Mouse (Mus musculus) liver, embryonic 16.5 days (tissue): ENCODE results near the gene Zfp619. TPM values are rescaled to one million over a fixed set of nuclear protein-coding genes. Genes with fewer than 3 reads are reported as not detected.

Experiments
- ATAC-seq: fragments of 200-750 bp; cut with Nextera tagmentation; 2 replicates; pipeline ENCODE4 v1.8.0; 2017; ENCODE audit warnings: low read depth, mild to moderate bottlenecking, moderate number of reproducible peaks, moderate library complexity
- H3K27ac ChIP-seq: fragments of 300-500 bp; sonication (generic); 2 replicates; pipeline ENCODE4 v1.5.1; 2014; ENCODE audit warnings: mild to moderate bottlenecking, low read length
- H3K27me3 ChIP-seq: fragments of 300-500 bp; sonication (generic); 2 replicates; pipeline ENCODE4 v1.6.1; 2014; ENCODE audit warnings: low read depth, low read length, mixed read lengths; ENCODE audit not compliant: control insufficient read depth, insufficient read depth
- H3K36me3 ChIP-seq: fragments of 300-500 bp; sonication (generic); 2 replicates; pipeline ENCODE4 v1.6.1; 2014; ENCODE audit warnings: mild to moderate bottlenecking; ENCODE audit not compliant: control insufficient read depth, insufficient read depth
- H3K4me1 ChIP-seq: fragments of 300-500 bp; sonication (generic); 2 replicates; pipeline ENCODE4 v1.6.1; 2014; ENCODE audit warnings: low read depth, low read length, mixed read lengths; ENCODE audit not compliant: control insufficient read depth
- H3K4me2 ChIP-seq: fragments of 300-500 bp; sonication (generic); 2 replicates; pipeline ENCODE4 v1.6.1; 2014; ENCODE audit warnings: low read depth, low read length, mixed read lengths
- H3K4me3 ChIP-seq: fragments of 300-500 bp; sonication (generic); 2 replicates; pipeline ENCODE4 v1.5.1; 2014; ENCODE audit warnings: low read depth, mild to moderate bottlenecking, low read length
- H3K9ac ChIP-seq: fragments of 300-500 bp; sonication (generic); 2 replicates; pipeline ENCODE4 v1.6.1; 2014; ENCODE audit warnings: low read depth, low read length
- H3K9me3 ChIP-seq: fragments of 300-500 bp; sonication (generic); replicated peaks from 2 replicates; pipeline ENCODE4 v1.6.1; 2016; ENCODE audit warnings: low read length; ENCODE audit not compliant: control insufficient read depth
- WGBS: fragments of 180-500 bp; shearing (Covaris S2); extraction: QIAGEN DNeasy Blood & Tissue Kit; methylation state at CpG from one replicate; pipeline ENCODE4 v1.1.7; 2014; ENCODE audit not compliant: insufficient replicate concordance; 5-methylcytosine and 5-hydroxymethylcytosine counted together
- polyA plus RNA-seq: library from polyadenylated mRNA; unstranded; fragments of >200 nt; fragmentation: Nextera tagmentation; extraction: Ambion mirVana; gene quantifications from 2 replicates; pipeline ENCODE4 v1.2.1, GENCODE M21; 2015

Gene Zfp619
- polyA plus RNA-seq, 1 experiment from 2014 or later: 0.34 TPM

DNA sequence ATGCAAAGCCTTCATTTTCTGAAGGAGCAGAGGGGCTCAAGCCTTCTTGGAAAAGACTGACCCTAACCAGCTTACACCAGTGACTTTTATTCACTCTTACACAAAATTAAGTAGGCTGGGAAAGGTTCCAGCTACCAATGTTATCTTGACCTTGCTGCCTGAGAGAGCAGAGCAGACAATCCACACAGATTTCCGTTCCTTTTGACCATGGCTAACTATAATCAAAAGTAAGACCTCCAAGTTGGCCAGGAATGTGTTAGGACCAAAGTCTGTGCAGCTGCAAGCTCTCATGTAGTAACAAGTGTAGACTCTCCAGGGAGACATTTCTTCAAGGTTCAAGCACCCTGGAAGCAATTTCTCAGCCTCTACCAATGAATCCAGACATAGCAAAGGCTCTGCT is 25.6 kb downstream of the Zfp619 start:
- Histone ChIP-seq H3K9ac (no peak overlapping the region), H3K4me2 (no peak overlapping the region), H3K4me3 (no peak overlapping the region), H3K4me1 (no peaks in the 10 kb centered on the region; the same call in 1 of the 2 replicates), H3K27me3 (no peaks in the 10 kb centered on the region), H3K9me3 (no peaks in the 10 kb centered on the region), H3K27ac (no peak overlapping the region), H3K36me3 (no peaks in the 10 kb centered on the region)
- no peak for ATAC-seq
- WGBS: 61% methylated on average over 1 of the region's 1 CpGs

DNA sequence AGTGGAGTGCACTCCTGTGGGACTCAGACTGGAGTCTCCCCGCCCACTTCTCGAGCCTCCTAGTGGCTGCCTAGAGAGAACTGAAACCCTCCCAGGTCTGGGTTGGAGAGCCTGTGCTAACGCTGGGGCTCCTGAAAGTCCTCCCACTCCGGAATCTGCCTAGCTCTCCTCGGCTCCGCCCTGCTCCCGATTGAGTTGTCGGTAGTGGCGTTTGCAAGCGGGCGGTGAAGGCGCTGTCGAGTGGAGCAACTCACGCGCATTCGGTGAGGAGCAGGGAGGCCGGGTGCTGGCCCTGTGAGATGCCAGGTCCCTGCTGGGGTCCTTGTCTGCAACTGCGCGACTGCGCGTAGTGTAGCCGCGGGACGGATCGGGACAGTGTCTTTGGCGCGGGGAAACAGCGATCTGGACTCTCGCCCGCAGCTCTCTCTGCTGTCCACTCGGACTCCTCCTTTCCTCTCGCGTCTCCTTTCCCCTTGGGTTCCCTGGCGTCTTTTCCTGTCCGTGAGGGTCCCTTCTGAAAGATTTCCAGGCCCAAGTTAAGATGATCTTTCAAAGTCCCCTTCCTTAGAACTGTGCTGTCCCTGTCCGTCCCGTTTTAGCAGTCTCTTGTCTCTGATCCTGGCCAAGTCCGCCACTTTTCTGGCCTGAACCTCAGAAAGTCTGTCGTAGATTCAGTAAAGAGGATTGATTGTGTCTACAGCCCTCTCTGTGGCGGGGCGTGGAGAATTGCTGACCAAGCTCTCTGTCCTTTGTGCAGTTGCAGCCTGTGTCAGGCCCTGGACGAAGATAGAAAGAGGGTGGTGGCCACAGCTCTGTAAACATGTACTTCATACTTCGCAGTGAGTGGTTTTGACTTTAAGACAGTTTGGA is 26.9 kb downstream of the Zfp619 start:
- ATAC-seq: peak; percentile 93
- Histone ChIP-seq H3K4me1 (no peaks in the 10 kb centered on the region; the same call in 1 of the 2 replicates), H3K36me3 (no peaks in the 10 kb centered on the region), H3K27me3 (no peaks in the 10 kb centered on the region), H3K27ac (peak overlapping the region; percentile 77), H3K4me2 (peak overlapping the region; percentile 70), H3K4me3 (peak overlapping the region; percentile 65), H3K9ac (peak overlapping the region; percentile 67), H3K9me3 (no peaks in the 10 kb centered on the region)
- WGBS: 1% methylated on average over 43 of the region's 43 CpGs

DNA sequence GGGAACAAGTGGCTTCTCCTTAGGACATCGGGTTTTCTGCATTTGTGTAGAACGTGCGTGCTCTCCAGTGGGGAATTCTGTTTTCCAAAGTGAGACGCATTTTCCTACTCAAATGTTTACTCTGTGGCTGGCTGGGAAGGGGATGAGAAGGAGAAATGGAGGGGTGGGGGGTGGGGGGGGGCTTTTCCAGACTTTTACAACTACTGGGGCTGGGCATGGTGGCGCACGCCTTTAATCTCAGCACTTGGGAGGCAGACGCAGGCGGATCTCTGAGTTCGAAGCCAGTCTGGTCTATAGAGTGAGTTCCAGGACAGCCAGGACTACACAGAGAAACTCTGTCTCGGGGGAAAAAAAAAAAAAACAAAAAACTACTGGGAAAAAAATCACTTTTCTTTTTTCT is 27.6 kb downstream of the Zfp619 start:
- Histone ChIP-seq H3K9me3 (no peaks in the 10 kb centered on the region), H3K36me3 (no peaks in the 10 kb centered on the region), H3K27me3 (no peaks in the 10 kb centered on the region), H3K4me1 (no peaks in the 10 kb centered on the region; the same call in 1 of the 2 replicates), H3K4me3 (peak overlapping the region; percentile 65), H3K27ac (peak overlapping the region; percentile 77), H3K9ac (no peak overlapping the region), H3K4me2 (peak overlapping the region; percentile 70)
- no peak for ATAC-seq
- WGBS: 53% methylated on average over 10 of the region's 10 CpGs

DNA sequence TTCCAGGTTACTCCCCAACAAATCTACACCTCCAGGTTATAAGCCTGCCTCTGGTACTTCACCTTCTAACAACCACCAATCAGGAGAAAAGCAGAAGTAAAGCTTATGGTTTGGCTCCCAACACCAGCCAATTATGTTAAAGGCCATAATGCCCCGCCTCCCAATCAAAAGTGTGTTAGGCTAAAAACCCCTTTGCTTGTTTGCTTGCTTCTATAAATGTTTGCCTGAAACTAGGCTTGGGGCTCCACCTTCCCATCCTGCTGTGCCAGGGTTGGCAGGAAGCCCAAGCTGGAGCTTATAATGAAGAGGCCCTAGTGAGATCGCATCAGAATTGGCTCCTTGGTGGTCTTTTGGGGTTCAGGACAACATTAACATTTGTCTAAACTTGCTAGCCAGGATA is 31.8 kb downstream of the Zfp619 start:
- Histone ChIP-seq H3K4me3 (no peak overlapping the region), H3K27me3 (no peaks in the 10 kb centered on the region), H3K27ac (no peak overlapping the region), H3K36me3 (no peaks in the 10 kb centered on the region), H3K9ac (no peak overlapping the region), H3K4me2 (no peak overlapping the region), H3K4me1 (peaks cover 4% of the 10 kb centered on the region), H3K9me3 (no peaks in the 10 kb centered on the region)
- ATAC-seq: no peak
- 77% methylated on average over 2 of the region's 2 CpGs for WGBS

DNA sequence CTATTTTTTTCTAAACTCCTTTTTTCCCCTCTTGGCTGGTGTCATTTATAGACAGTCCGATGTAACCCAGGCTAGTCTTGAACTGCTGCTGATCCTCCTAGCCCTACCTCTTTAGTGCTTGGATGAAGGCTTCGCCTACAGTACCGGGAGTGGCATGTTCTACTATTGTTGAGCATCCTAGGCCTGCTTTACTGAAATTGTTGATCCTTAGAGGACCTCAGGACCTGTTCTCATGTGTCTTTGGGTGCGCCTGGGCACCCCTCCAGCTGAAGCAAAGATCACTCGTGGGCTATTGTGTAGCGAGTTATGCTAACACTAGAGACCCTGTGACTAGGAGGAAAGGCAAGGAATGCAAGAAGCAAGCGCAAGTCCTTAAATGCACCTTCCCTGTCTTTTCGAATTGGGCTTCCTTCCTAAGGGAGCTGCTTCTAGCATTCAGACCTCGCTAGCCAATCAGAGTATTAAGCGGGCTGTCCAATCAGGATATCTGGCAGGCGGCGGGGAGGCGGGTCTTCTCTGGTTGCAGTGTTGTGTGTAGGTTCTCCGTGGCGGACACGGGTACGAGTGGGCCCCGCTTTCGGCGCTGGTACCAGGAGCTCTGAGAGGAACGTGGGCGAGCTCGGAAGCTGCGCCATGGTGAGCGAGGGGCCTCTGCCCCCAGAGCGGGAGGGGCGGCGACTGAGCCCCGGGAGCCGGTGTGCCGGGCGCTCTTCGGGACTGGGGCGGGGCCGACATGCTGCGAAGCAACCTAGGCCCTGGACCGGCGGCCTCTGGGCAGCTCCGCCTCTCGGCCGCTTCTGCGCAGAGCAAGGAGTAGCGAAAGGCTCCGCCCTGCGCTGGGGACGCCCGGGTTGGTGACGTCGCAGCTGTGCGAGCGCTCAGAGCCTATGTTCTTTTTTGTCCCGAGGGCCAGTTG is 34.7 kb downstream of the Zfp619 start:
- no peaks in the 10 kb centered on the region for H3K27me3 ChIP-seq
- peaks cover 4% of the 10 kb centered on the region for H3K4me1 ChIP-seq
- peak overlapping the region; percentile 71 for H3K4me2 ChIP-seq
- H3K27ac ChIP-seq: peak overlapping the region; percentile 91
- H3K9me3 ChIP-seq: no peaks in the 10 kb centered on the region
- H3K4me3 ChIP-seq: peak overlapping the region; percentile 84
- ATAC-seq: peak; percentile 99
- peak overlapping the region; percentile 86 for H3K9ac ChIP-seq
- peaks cover 4% of the 10 kb centered on the region; the same call in 1 of the 2 replicates for H3K36me3 ChIP-seq
- WGBS: 3% methylated on average over 50 of the region's 52 CpGs

DNA sequence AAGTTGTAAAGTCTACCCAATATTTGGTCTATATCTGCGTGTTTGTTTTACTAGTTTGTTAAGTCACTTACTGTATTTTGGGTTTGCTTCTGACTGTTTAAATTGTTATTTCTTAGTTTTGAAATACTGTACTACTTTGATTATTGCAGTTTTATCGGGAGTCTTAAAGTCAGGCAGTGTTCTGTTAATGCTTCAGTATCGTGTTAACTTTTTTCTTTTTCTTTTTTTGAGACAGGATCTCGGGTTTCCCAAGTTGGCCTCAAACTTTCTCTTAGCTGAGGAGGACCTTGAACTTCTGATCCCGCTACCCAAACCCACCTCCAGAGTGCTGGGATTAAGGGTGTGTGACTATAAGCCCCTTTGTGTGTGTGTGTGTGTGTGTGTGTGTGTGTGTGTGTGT is 35.4 kb downstream of the Zfp619 start:
- no peaks in the 10 kb centered on the region for H3K9me3 ChIP-seq
- H3K9ac ChIP-seq: peak overlapping the region; percentile 86
- H3K27ac ChIP-seq: peak overlapping the region; percentile 91
- H3K4me3 ChIP-seq: peak overlapping the region; percentile 84
- WGBS: 10% methylated on average over 5 of the region's 5 CpGs
- no peaks in the 10 kb centered on the region for H3K27me3 ChIP-seq
- H3K4me1 ChIP-seq: peaks cover 4% of the 10 kb centered on the region
- H3K4me2 ChIP-seq: peak overlapping the region; percentile 71
- peaks cover 4% of the 10 kb centered on the region; the same call in 1 of the 2 replicates for H3K36me3 ChIP-seq
- no peak for ATAC-seq

DNA sequence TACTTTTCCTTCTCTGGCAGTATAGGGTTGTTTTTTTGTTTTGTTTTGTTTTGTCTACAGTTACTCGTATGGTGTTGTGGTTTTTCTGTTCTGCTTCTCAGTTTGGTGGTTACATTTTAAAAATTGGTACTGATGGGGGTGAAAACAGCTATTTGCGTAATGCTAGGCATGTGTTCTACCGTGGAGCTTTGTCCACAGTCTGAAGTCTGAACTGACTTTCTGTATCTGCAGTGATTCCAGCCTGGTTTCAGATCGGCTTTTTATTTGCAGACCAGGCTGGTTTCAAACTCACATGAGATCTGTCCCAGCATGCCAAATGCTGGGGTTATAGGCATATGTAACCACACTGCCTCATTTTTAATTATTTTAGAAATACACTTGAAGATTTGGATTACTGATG is 36.3 kb downstream of the Zfp619 start:
- no peak overlapping the region for H3K4me3 ChIP-seq
- 66% methylated on average over 4 of the region's 4 CpGs for WGBS
- H3K4me1 ChIP-seq: peaks cover 4% of the 10 kb centered on the region
- H3K36me3 ChIP-seq: peaks cover 4% of the 10 kb centered on the region; the same call in 1 of the 2 replicates
- ATAC-seq: no peak
- H3K9me3 ChIP-seq: no peaks in the 10 kb centered on the region
- no peak overlapping the region for H3K9ac ChIP-seq
- H3K27me3 ChIP-seq: no peaks in the 10 kb centered on the region
- peak overlapping the region; percentile 18; the same call in 1 of the 2 replicates for H3K4me2 ChIP-seq
- H3K27ac ChIP-seq: no peak overlapping the region

DNA sequence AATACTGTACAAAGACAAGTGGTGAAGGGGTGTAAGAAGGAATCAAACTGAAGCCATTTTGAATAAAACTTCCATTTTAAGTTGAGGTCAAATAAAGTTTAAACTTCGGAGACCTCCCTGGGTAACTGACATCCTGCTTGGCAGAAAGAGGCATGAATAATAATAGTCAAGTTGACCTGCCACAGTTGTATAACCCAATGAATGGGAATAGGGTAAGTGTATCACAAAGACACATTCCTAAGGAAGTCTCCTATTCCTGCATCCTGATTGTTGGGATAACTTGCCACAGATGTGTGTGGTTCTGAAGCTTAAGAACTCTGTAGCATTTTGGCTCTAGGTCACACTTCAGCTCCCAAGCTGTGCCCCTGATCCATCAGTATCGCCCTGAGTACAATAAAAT is 62.5 kb downstream of the Zfp619 start:
- Histone ChIP-seq H3K27ac (no peak overlapping the region), H3K4me2 (no peak overlapping the region), H3K4me3 (no peak overlapping the region), H3K9ac (no peak overlapping the region), H3K9me3 (no peaks in the 10 kb centered on the region), H3K36me3 (no peaks in the 10 kb centered on the region), H3K4me1 (no peaks in the 10 kb centered on the region), H3K27me3 (no peaks in the 10 kb centered on the region)
- 59% methylated on average over 2 of the region's 2 CpGs for WGBS
- ATAC-seq: no peak
